Mouse (Mus musculus) intestine, postnatal 0 days (tissue): ENCODE results near the gene Cd37. TPM values are rescaled to one million over a fixed set of nuclear protein-coding genes. Genes with fewer than 3 reads are reported as not detected.

Source experiments
- ATAC-seq: fragments of 200-750 bp; cut with Nextera tagmentation; 2 replicates; pipeline ENCODE4 v1.8.0; 2017; ENCODE audit warnings: mild to moderate bottlenecking, moderate TSS enrichment, moderate library complexity
- H3K27ac ChIP-seq: fragments of 300-500 bp; sonication (generic); 2 replicates; pipeline ENCODE4 v1.5.1; 2014; ENCODE audit warnings: mild to moderate bottlenecking, low read depth, low read length, moderate library complexity
- H3K27me3 ChIP-seq: fragments of 300-500 bp; sonication (generic); replicated peaks from 2 replicates; pipeline ENCODE4 v1.6.1; 2014; ENCODE audit warnings: low read length, mixed read lengths; ENCODE audit not compliant: control insufficient read depth, insufficient read depth
- H3K36me3 ChIP-seq: fragments of 300-500 bp; sonication (generic); 2 replicates; pipeline ENCODE4 v1.6.1; 2014; ENCODE audit warnings: mild to moderate bottlenecking, moderate library complexity; ENCODE audit not compliant: control insufficient read depth, insufficient read depth
- H3K4me1 ChIP-seq: fragments of 300-500 bp; sonication (generic); replicated peaks from 2 replicates; pipeline ENCODE4 v1.6.1; 2014; ENCODE audit warnings: antibody characterized with exemption, low read length, mixed read lengths; ENCODE audit not compliant: control insufficient read depth, insufficient read depth
- H3K4me2 ChIP-seq: fragments of 300-500 bp; sonication (generic); replicated peaks from 2 replicates; pipeline ENCODE4 v1.6.1; 2014; ENCODE audit warnings: low read depth, mild to moderate bottlenecking, moderate library complexity
- H3K4me3 ChIP-seq: fragments of 300-500 bp; sonication (generic); 2 replicates; pipeline ENCODE4 v1.5.1; 2014; ENCODE audit warnings: low read depth, low read length
- H3K9ac ChIP-seq: fragments of 300-500 bp; sonication (generic); 2 replicates; pipeline ENCODE4 v1.6.1; 2014; ENCODE audit warnings: mild to moderate bottlenecking, low read depth, low read length
- H3K9me3 ChIP-seq: fragments of 300-500 bp; sonication (generic); 2 replicates; pipeline ENCODE4 v1.6.1; 2016; ENCODE audit warnings: mixed run types; ENCODE audit not compliant: control insufficient read depth
- CTCF ChIP-seq: sonication (generic); IDR thresholded peaks from 2 replicates; pipeline ENCODE4 v1.5.1; 2016; ENCODE audit warnings: low read depth, mild to moderate bottlenecking, control low read depth, antibody characterized with exemption, moderate library complexity
- WGBS: fragments of 180-500 bp; shearing (Covaris S2); extraction: QIAGEN DNeasy Blood & Tissue Kit; methylation state at CpG from one replicate; pipeline ENCODE4 v1.1.7; 2014; 5-methylcytosine and 5-hydroxymethylcytosine counted together
- polyA plus RNA-seq: library from polyadenylated mRNA; unstranded; fragments of >200 nt; fragmentation: Nextera tagmentation; extraction: Ambion mirVana; gene quantifications from 2 replicates; pipeline ENCODE4 v1.2.1, GENCODE M21; 2015

The Cd37 gene
- 1.6 and 2.3 TPM in 2 replicates for polyA plus RNA-seq

- TF ChIP-seq CTCF: no peak
- Histone ChIP-seq H3K4me1 (peaks cover 4% of the 10 kb centered on the region), H3K4me2 (peak within 1 kb of the TSS; percentile 37; the same call in 1 of the 2 replicates), H3K36me3 (no peaks in the 10 kb centered on the region; the same call in 1 of the 2 replicates), H3K9me3 (no peaks in the 10 kb centered on the region), H3K27ac (no peak within 1 kb of the TSS), H3K4me3 (0 out of 2 replicates have a peak within 1 kb of the TSS, but pooled peaks have one; percentile 3), H3K27me3 (no peaks in the 10 kb centered on the region), H3K9ac (no peak within 1 kb of the TSS)
- ATAC-seq: no peak
- 40% methylated on average over 20 of the region's 20 CpGs for WGBS
These were observed at the start of gene Cd37 for GRCm38 (mm10) chr7:45238723-45239496. TSS of gene Cd37 (minus strand) at chr7:45239115.

- TF ChIP-seq CTCF: no peak
- 81% methylated on average over 13 of the region's 13 CpGs for WGBS
- Histone ChIP-seq H3K4me1 (no peaks in the 10 kb centered on the region), H3K36me3 (no peaks in the 10 kb centered on the region), H3K27me3 (no peaks in the 10 kb centered on the region), H3K27ac (no peak overlapping the region), H3K4me2 (no peak overlapping the region), H3K4me3 (no peak overlapping the region), H3K9ac (no peak overlapping the region), H3K9me3 (no peaks in the 10 kb centered on the region)
- ATAC-seq: no peak
These were observed 47.6 kb upstream of the Cd37 start for GRCm38 (mm10) chr7:45286486-45286885.

DNA sequence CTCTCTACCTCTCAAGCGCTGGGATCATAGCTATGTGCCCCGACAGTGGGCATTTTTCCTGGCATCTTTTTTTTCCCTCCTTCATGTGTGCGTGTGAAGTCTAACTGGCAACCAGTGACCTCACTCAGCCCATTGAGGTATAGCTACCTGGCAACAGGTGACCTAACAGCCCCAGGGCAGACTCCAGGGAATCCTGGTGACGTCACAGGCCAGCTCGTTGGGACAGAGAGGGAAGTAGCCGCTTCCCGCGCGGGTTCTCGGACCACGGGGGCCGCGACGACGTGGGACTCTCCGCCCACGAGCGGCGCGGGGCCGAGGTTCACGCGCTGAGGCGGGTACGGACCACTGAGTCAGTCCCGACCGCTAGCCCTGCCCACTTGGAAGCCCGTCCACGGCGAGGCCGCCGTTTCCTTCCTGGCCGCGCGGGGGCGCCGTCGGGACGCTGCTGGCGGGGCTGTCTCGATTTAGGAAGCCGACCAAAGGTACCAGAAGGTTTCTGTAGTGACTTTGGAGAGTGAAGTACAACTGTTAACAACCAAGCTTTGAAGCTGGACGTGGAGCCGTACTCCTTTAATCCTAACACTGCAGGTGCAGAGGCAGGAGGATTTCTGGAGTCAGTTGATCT is 38.3 kb upstream of the Cd37 start, which contains the start of gene Slc6a21:
Gene Slc6a21 (plus strand): TSS at position 378 of the 625 bp plus-strand sequence.
- Histone ChIP-seq H3K9ac (peak within 1 kb of the TSS; percentile 54), H3K27ac (no peak within 1 kb of the TSS), H3K4me2 (peak within 1 kb of the TSS; percentile 89), H3K4me3 (peak within 1 kb of the TSS; percentile 55), H3K27me3 (no peaks in the 10 kb centered on the region), H3K9me3 (no peaks in the 10 kb centered on the region), H3K36me3 (no peaks in the 10 kb centered on the region), H3K4me1 (no peaks in the 10 kb centered on the region)
- WGBS: 7% methylated on average over 44 of the region's 44 CpGs
- ATAC-seq: peak; percentile 86
- peak; percentile 96 for TF ChIP-seq CTCF

DNA sequence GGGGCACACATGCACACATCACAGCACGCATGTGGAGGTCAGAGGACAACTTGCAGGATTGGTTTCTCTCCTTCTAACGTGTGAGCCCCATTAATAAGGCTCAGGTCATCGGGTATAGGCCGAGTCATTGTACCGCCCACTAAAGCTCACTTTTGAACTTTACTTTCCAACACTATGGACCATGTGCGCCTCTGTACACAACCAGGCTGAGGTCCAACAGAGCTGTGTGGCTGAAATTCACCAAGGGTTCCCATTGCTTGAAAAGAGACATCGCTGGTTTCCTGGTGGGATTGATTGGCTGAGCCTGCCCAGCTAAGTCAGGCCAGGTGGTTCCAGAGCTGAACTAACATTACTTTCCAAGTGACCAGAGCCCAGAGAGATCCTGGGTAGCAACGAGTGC is 34.8 kb upstream of the Cd37 start:
- no peaks in the 10 kb centered on the region for H3K4me1 ChIP-seq
- H3K9me3 ChIP-seq: no peaks in the 10 kb centered on the region
- H3K36me3 ChIP-seq: no peaks in the 10 kb centered on the region
- no peaks in the 10 kb centered on the region; the same call in 1 of the 2 replicates for H3K27me3 ChIP-seq
- no peak for ATAC-seq
- 81% methylated on average over 8 of the region's 8 CpGs for WGBS
- no peak for TF ChIP-seq CTCF
- H3K4me2 ChIP-seq: no peak overlapping the region
- H3K9ac ChIP-seq: no peak overlapping the region
- H3K27ac ChIP-seq: no peak overlapping the region
- no peak overlapping the region for H3K4me3 ChIP-seq

GRCm38 (mm10) chr7:45272786-45273412 is 34.0 kb upstream of the Cd37 start:
- no peaks in the 10 kb centered on the region for H3K36me3 ChIP-seq
- no peaks in the 10 kb centered on the region for H3K9me3 ChIP-seq
- peaks cover 4% of the 10 kb centered on the region for H3K27me3 ChIP-seq
- no peak overlapping the region for H3K9ac ChIP-seq
- H3K4me2 ChIP-seq: no peak overlapping the region
- ATAC-seq: no peak
- H3K4me1 ChIP-seq: no peaks in the 10 kb centered on the region
- H3K27ac ChIP-seq: no peak overlapping the region
- no peak overlapping the region for H3K4me3 ChIP-seq
- TF ChIP-seq CTCF: no peak
- WGBS: 33% methylated on average over 10 of the region's 10 CpGs

GRCm38 (mm10) chr7:45265518-45265917 is 26.6 kb upstream of the Cd37 start:
- H3K9ac ChIP-seq: no peak overlapping the region
- H3K9me3 ChIP-seq: no peaks in the 10 kb centered on the region
- TF ChIP-seq CTCF: no peak
- 76% methylated on average over 1 of the region's 1 CpGs for WGBS
- no peaks in the 10 kb centered on the region for H3K36me3 ChIP-seq
- H3K27me3 ChIP-seq: peaks cover 7% of the 10 kb centered on the region
- H3K4me2 ChIP-seq: no peak overlapping the region
- no peaks in the 10 kb centered on the region for H3K4me1 ChIP-seq
- H3K4me3 ChIP-seq: no peak overlapping the region
- ATAC-seq: no peak
- H3K27ac ChIP-seq: no peak overlapping the region
